Mouse (Mus musculus) mesoderm, embryonic 11.5 days (tissue): ENCODE measurements around the gene Kctd14.
"Not testable (repeated sequence)": the region's sequence is repeated elsewhere in the genome, so short reads cannot be mapped to it uniquely, and the experiment has no call there.

Experiments used
- DNase-seq: peaks from one replicate; pipeline ENCODE4 v3.0.0-alpha.2; 2012; ENCODE audit warnings: low read depth, low spot score

Kctd14 gene

GRCm38 (mm10) chr7:97451023-97451422 is at the start of gene Kctd14:
Gene Kctd14, plus strand, starts transcription at chr7:97451323.
- DNase-seq: not testable (repeated sequence)

- no peak for DNase-seq
Observed at GRCm38 (mm10) chr7:97407145-97407544, 44.0 kb upstream of the Kctd14 start.

- no peak for DNase-seq
Observed at GRCm38 (mm10) chr7:97411106-97411505, 40.0 kb upstream of the Kctd14 start.

- no peak for DNase-seq
Observed at GRCm38 (mm10) chr7:97411575-97411974, 39.5 kb upstream of the Kctd14 start.

- no peak for DNase-seq
Observed at GRCm38 (mm10) chr7:97413981-97414380, 37.1 kb upstream of the Kctd14 start.

DNA sequence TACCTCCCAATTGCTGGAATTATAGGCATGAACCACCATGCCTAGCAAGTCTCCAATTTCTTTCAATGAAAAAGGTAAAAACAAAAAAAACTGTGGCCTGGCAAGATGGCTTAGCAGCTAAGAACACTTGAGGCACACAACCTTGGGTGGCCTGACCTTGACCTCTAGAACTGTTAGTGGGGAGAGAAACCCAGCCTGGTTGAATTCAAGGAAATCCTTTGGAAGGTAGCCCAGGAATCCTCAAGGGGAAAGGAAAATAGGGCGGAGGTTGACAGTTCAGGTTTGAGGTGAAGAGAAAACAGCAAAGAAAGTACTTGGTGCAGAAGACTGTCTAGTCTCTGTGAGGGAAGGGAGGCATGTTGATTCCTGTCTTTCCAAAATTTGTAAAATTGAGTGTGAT is 36.7 kb upstream of the Kctd14 start:
- DNase-seq: no peak

- no peak for DNase-seq
Observed at GRCm38 (mm10) chr7:97414915-97415687, 36.0 kb upstream of the Kctd14 start.

DNA sequence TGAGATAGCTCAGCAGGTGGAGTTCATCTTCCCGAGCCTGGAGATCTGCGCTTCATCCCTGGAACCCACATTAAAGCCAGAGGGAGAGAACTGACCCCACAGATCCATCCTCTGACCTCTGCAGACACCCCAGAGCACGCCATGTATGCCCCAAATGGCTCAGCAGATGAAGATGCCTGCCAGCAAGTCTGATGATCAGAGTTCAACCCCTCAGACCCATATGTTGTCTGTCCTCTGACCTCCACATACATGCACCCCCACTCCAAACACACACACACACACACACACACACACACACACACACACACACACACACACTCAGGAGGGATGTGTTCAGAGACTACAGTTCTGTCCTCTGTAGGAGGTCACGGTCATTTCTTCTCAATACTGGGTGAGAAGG is 34.6 kb upstream of the Kctd14 start:
- no peak for DNase-seq

- DNase-seq: no peak
Observed at GRCm38 (mm10) chr7:97416906-97417777, 34.0 kb upstream of the Kctd14 start, which contains the start of gene Thrsp. Gene Thrsp, minus strand, starts transcription at chr7:97417730.

DNA sequence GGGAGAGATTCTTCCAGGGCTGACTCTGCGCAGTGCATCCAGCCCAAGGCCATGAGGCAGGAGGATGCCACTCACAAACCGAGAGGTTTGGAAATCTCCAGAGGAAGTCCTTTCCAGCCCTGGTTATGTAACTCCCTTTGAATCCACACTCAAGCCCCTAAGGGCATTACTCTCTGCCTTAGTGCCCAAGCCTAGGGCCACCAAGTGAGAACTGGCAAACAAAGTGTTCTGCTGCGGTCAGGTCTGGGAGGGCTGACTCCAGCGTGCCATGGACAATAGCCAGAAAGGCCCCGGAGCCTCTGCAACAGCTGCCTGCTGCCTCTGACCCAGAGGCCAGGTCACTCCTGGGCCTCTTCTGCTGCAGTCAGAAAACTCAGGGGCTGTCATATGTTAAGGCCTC is 32.4 kb upstream of the Kctd14 start:
- no peak for DNase-seq

DNA sequence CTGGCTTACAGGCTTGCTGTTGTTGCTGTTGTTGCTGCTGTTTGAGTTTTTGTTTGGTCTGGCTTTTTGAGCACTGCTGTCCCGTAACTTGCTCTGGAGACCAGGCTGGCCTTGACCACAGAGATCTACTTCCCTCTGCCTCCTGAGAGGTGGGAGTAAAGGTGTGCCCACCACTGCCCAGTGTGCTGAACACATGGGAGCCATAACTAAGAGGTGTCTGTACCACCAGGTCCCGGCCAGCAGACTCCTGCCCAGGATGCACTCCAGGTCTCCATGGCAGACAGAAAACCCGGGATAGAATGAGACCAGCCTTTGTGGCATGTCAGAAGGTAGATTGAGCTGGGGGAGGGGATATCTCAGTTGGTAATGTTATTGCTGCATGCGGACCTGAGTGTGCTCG is 32.0 kb upstream of the Kctd14 start:
- DNase-seq: no peak

DNA sequence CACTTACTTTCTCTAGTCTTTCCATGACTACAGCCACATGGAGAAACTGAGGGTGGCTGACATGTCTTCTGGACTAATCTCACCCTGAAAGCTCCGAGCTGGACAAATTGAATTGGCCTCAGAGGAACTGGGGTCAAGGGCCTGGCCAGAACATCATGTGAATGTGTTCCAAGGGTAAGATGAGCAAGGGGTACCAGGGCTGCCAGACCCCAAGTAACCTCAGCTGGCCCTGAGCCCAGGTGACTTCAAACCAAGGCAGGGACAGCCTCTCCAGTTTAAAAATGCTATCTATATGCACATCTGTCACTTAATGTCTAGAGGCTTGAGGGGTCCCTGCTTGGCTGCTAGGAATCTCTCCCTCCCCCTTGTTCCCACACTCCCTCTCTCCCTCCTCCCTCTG is 30.7 kb upstream of the Kctd14 start:
- DNase-seq: no peak

GRCm38 (mm10) chr7:97420958-97421651 is 30.0 kb upstream of the Kctd14 start:
- DNase-seq: no peak

GRCm38 (mm10) chr7:97423754-97424153 is 27.4 kb upstream of the Kctd14 start:
- no peak for DNase-seq

GRCm38 (mm10) chr7:97424621-97425245 is 26.4 kb upstream of the Kctd14 start:
- peak; percentile 85 for DNase-seq

GRCm38 (mm10) chr7:97426566-97426965 is 24.6 kb upstream of the Kctd14 start:
- DNase-seq: no peak

GRCm38 (mm10) chr7:97427296-97427695 is 23.8 kb upstream of the Kctd14 start:
- no peak for DNase-seq

- no peak for DNase-seq
Observed at GRCm38 (mm10) chr7:97427778-97428420, 23.2 kb upstream of the Kctd14 start.

- peak; percentile 36 for DNase-seq
Observed at GRCm38 (mm10) chr7:97429705-97430104, 21.4 kb upstream of the Kctd14 start.

GRCm38 (mm10) chr7:97433517-97433916 is 17.6 kb upstream of the Kctd14 start:
- DNase-seq: not testable (repeated sequence)

DNA sequence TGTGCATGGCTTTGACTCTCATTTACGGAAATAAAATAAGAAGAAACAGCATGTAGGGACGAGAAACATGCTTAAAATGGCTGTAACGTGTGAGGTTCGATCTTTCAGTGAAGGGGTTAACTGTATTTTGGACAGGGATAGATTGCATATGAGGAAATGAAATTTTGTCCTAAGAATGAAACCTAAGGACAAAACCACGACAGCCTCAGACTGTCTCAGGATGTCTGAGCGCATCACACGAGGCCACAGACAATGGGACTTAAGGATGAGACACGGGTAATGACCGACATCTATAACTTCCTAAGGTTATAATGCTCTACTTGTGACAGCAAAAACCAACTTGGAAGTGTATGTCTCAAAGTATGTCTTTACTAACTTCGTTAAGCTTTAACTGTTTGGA is 16.6 kb upstream of the Kctd14 start:
- no peak for DNase-seq
